Mouse (Mus musculus): ENCODE results near the gene Creb5. TPM values are rescaled to one million over a fixed set of nuclear protein-coding genes. Genes with fewer than 3 reads are reported as not detected.
"Not testable (repeated sequence)": the region's sequence is repeated elsewhere in the genome, so short reads cannot be mapped to it uniquely, and the experiment has no call there.

Creb5 gene
- polyA plus RNA-seq, 1 experiment: 6.1 TPM

GRCm38 (mm10) chr6:53397797-53398196, 110.7 kb downstream of the Creb5 start:
- H3K9me3 ChIP-seq (replicated peaks; ENCODE audit: control insufficient read depth, insufficient read depth, low read length, poor library complexity, severe bottlenecking): no peaks in the 10 kb centered on the region
- H3K4me3 ChIP-seq (ENCODE audit: low read depth, low read length): no peak overlapping the region
- no peak overlapping the region for H3K27ac ChIP-seq (ENCODE audit: insufficient read depth, low read length)
- no peaks in the 10 kb centered on the region for H3K27me3 ChIP-seq (ENCODE audit: control insufficient read depth, insufficient read depth, low read length, poor library complexity, severe bottlenecking)
- no peaks in the 10 kb centered on the region for H3K36me3 ChIP-seq (ENCODE audit: control insufficient read depth, insufficient read depth, low read length, poor library complexity, severe bottlenecking)
- no peak for TF ChIP-seq EP300 (IDR thresholded peaks at IDR 0.05; ENCODE audit: insufficient read depth, low read depth, low read length)
- TF ChIP-seq CTCF (IDR thresholded peaks at IDR 0.05; ENCODE audit: low read depth, low read length): no peak
- no peak for TF ChIP-seq POLR2A (IDR thresholded peaks at IDR 0.05; ENCODE audit: insufficient read depth, low read length)
- H3K4me1 ChIP-seq (ENCODE audit: control insufficient read depth, insufficient read depth, low read length): no peaks in the 10 kb centered on the region
- no peak overlapping the region for H3K9ac ChIP-seq (ENCODE audit: low read depth, poor library complexity, severe bottlenecking)

DNA sequence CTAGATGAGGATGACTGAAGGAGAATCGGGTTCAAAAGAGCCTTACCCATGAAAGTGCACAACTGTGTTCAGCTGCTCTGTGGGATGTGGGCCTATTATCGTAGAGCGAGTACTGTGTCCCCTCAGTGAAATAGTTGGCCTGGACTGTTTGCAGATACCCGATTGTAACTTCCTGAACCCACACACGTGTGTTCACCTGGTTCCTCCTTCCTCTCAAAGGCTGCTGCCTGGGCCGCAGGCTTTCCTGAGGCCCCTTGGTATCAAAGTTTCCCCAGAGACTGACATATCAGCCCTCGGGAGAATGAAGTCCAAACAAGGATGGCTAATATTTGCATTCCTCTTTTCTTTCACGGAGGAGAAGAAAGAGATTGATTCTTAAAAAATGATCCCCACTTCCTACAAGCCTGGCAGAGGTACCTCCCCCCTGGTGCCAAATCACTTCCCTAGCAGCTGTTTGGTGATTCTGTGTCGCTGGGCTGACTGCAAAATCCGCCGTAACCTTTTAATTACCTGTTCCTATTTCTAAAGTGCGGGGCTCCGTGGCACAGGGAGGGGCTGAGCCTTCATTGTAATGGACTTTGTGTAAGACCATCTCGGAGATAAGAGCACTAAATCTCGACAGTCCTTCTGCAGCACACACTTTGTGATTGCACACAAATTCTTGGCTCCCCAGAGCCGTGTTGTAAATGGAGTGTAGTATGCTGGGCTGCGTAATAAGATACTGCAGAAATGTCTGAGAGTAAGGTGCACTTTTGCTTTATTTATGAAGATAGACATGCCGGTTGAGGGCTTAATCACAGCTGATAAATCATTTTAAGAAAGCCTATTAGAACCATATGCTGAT, 111.4 kb downstream of the Creb5 start:
- H3K27ac ChIP-seq (ENCODE audit: insufficient read depth, low read length): no peak overlapping the region
- no peaks in the 10 kb centered on the region for H3K4me1 ChIP-seq (ENCODE audit: control insufficient read depth, insufficient read depth, low read length)
- H3K9ac ChIP-seq (ENCODE audit: low read depth, poor library complexity, severe bottlenecking): no peak overlapping the region
- H3K9me3 ChIP-seq (replicated peaks; ENCODE audit: control insufficient read depth, insufficient read depth, low read length, poor library complexity, severe bottlenecking): no peaks in the 10 kb centered on the region
- H3K27me3 ChIP-seq (ENCODE audit: control insufficient read depth, insufficient read depth, low read length, poor library complexity, severe bottlenecking): no peaks in the 10 kb centered on the region
- no peaks in the 10 kb centered on the region for H3K36me3 ChIP-seq (ENCODE audit: control insufficient read depth, insufficient read depth, low read length, poor library complexity, severe bottlenecking)
- no peak for TF ChIP-seq POLR2A (IDR thresholded peaks at IDR 0.05; ENCODE audit: insufficient read depth, low read length)
- TF ChIP-seq CTCF (IDR thresholded peaks at IDR 0.05; ENCODE audit: low read depth, low read length): no peak
- TF ChIP-seq EP300 (IDR thresholded peaks at IDR 0.05; ENCODE audit: insufficient read depth, low read depth, low read length): no peak
- no peak overlapping the region for H3K4me3 ChIP-seq (ENCODE audit: low read depth, low read length)

DNA sequence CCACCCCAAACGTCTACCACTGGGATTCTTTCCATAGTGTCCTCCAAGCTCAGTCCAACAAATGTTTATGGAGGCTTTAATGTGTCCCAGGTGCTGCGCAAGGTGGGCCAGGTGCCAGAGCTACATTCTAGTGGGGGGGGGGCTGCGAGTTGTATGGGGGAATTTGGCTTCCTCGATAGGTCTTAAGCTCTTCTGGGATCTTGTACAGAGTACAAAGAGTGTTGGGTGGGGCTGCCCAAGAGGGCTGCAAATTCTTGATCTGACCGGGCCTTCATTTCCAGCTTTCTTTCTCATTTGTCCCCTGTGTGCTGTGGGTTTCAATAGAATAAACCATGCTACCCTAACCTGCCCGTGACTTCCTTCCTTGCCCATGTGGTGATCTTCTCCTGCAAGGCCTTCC, 114.3 kb downstream of the Creb5 start:
- H3K9ac ChIP-seq (ENCODE audit: low read depth, poor library complexity, severe bottlenecking): no peak overlapping the region
- no peak overlapping the region for H3K27ac ChIP-seq (ENCODE audit: insufficient read depth, low read length)
- no peaks in the 10 kb centered on the region for H3K36me3 ChIP-seq (ENCODE audit: control insufficient read depth, insufficient read depth, low read length, poor library complexity, severe bottlenecking)
- no peak overlapping the region for H3K4me3 ChIP-seq (ENCODE audit: low read depth, low read length)
- no peaks in the 10 kb centered on the region for H3K4me1 ChIP-seq (ENCODE audit: control insufficient read depth, insufficient read depth, low read length)
- TF ChIP-seq POLR2A (IDR thresholded peaks at IDR 0.05; ENCODE audit: insufficient read depth, low read length): no peak
- no peak for TF ChIP-seq EP300 (IDR thresholded peaks at IDR 0.05; ENCODE audit: insufficient read depth, low read depth, low read length)
- no peak for TF ChIP-seq CTCF (IDR thresholded peaks at IDR 0.05; ENCODE audit: low read depth, low read length)
- no peaks in the 10 kb centered on the region for H3K9me3 ChIP-seq (replicated peaks; ENCODE audit: control insufficient read depth, insufficient read depth, low read length, poor library complexity, severe bottlenecking)
- no peaks in the 10 kb centered on the region for H3K27me3 ChIP-seq (ENCODE audit: control insufficient read depth, insufficient read depth, low read length, poor library complexity, severe bottlenecking)

- H3K9me3 ChIP-seq (replicated peaks; ENCODE audit: control insufficient read depth, insufficient read depth, low read length, poor library complexity, severe bottlenecking); H3K9ac ChIP-seq (ENCODE audit: low read depth, poor library complexity, severe bottlenecking); H3K4me1 ChIP-seq (ENCODE audit: control insufficient read depth, insufficient read depth, low read length); H3K27ac ChIP-seq (ENCODE audit: insufficient read depth, low read length); H3K4me3 ChIP-seq (ENCODE audit: low read depth, low read length); H3K27me3 ChIP-seq (ENCODE audit: control insufficient read depth, insufficient read depth, low read length, poor library complexity, severe bottlenecking); H3K36me3 ChIP-seq (ENCODE audit: control insufficient read depth, insufficient read depth, low read length, poor library complexity, severe bottlenecking): not testable (repeated sequence)
Observed at GRCm38 (mm10) chr6:53402551-53402950, 115.5 kb downstream of the Creb5 start.

DNA sequence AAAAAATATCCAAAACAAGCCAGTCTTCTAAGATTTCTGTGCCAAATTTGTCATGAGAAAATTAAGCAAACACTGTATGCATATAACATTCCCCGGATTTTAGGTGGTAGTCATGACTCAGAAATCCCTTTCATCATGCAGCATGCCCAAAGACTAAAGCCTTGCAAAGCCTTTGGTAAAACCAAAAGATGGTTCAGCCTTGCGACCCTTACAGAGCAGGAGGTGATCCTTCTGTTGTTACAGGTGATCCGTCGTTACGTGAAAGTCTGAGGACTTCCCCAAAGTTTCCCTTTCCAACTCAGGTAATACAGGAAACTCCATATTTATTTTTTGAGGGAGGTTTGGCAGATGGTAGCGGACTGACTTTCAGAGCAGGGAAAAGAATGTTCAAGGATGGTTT, 122.1 kb downstream of the Creb5 start:
- Histone ChIP-seq H3K27ac (ENCODE audit: insufficient read depth, low read length) (no peak overlapping the region), H3K4me1 (ENCODE audit: control insufficient read depth, insufficient read depth, low read length) (no peaks in the 10 kb centered on the region), H3K36me3 (ENCODE audit: control insufficient read depth, insufficient read depth, low read length, poor library complexity, severe bottlenecking) (no peaks in the 10 kb centered on the region), H3K4me3 (ENCODE audit: low read depth, low read length) (no peak overlapping the region), H3K27me3 (ENCODE audit: control insufficient read depth, insufficient read depth, low read length, poor library complexity, severe bottlenecking) (no peaks in the 10 kb centered on the region), H3K9ac (ENCODE audit: low read depth, poor library complexity, severe bottlenecking) (no peak overlapping the region), H3K9me3 (replicated peaks; ENCODE audit: control insufficient read depth, insufficient read depth, low read length, poor library complexity, severe bottlenecking) (no peaks in the 10 kb centered on the region; the same call in 1 of the 2 replicates)
- TF ChIP-seq CTCF (IDR thresholded peaks at IDR 0.05; ENCODE audit: low read depth, low read length) (no peak), POLR2A (IDR thresholded peaks at IDR 0.05; ENCODE audit: insufficient read depth, low read length) (no peak), EP300 (IDR thresholded peaks at IDR 0.05; ENCODE audit: insufficient read depth, low read depth, low read length) (no peak)

DNA sequence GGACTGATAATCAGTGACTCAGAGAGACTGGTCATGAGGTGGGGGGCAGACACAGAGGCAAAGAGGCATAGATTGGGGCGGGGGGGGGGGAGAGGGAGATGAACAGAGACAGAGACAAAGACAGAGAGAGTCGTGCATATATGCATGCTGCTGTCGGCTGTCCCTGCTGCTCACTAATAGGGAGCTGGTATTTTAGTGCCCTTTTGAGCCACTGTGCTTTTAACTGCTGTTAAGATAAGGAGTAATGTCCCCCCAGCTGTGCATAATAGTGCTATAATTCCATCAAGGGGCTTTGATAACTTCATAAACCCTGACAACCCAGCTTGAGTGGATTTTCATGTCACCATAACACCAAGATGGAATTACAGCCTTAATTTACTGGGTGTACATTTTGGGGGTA, 134.3 kb downstream of the Creb5 start:
- no peak overlapping the region for H3K4me3 ChIP-seq (ENCODE audit: low read depth, low read length)
- H3K27me3 ChIP-seq (ENCODE audit: control insufficient read depth, insufficient read depth, low read length, poor library complexity, severe bottlenecking): no peaks in the 10 kb centered on the region
- H3K27ac ChIP-seq (ENCODE audit: insufficient read depth, low read length): no peak overlapping the region
- H3K9ac ChIP-seq (ENCODE audit: low read depth, poor library complexity, severe bottlenecking): no peak overlapping the region
- H3K36me3 ChIP-seq (ENCODE audit: control insufficient read depth, insufficient read depth, low read length, poor library complexity, severe bottlenecking): no peaks in the 10 kb centered on the region
- H3K9me3 ChIP-seq (replicated peaks; ENCODE audit: control insufficient read depth, insufficient read depth, low read length, poor library complexity, severe bottlenecking): no peaks in the 10 kb centered on the region
- H3K4me1 ChIP-seq (ENCODE audit: control insufficient read depth, insufficient read depth, low read length): no peaks in the 10 kb centered on the region
- TF ChIP-seq EP300 (IDR thresholded peaks at IDR 0.05; ENCODE audit: insufficient read depth, low read depth, low read length): no peak
- no peak for TF ChIP-seq POLR2A (IDR thresholded peaks at IDR 0.05; ENCODE audit: insufficient read depth, low read length)
- no peak for TF ChIP-seq CTCF (IDR thresholded peaks at IDR 0.05; ENCODE audit: low read depth, low read length)

Data from ES-Bruce4 (cell line).